Mouse (Mus musculus): ENCODE measurements at regions not wholly inside any gene's neighbourhood (a gene's known extent, or its start where the extent isn't known, plus 50 kb on each side); places are given as distances from the start of the nearest gene placed in this dataset.
A peak's percentile ranks its signal among the peaks of the same experiment; 100 is the strongest.
"Not testable (repeated sequence)": the region's sequence is repeated elsewhere in the genome, so short reads cannot be mapped to it uniquely, and the experiment has no call there.

- DNase-seq (ENCODE audit: low read depth, low spot score): no peak
Measured at GRCm38 (mm10) chrX:94785983-94786382, 61.6 kb downstream of the Zxdb start.

- DNase-seq (ENCODE audit: low read depth, low spot score): peak; percentile 3
Measured at GRCm38 (mm10) chrX:94788331-94788920, 64.1 kb downstream of the Zxdb start.

GRCm38 (mm10) chrX:94796845-94797244, 72.5 kb downstream of the Zxdb start:
- not testable (repeated sequence) for DNase-seq (ENCODE audit: low read depth, low spot score)

- DNase-seq (ENCODE audit: low read depth, low spot score): not testable (repeated sequence)
Measured at GRCm38 (mm10) chrX:94797348-94798182, 73.2 kb downstream of the Zxdb start.

- DNase-seq (ENCODE audit: low read depth, low spot score): not testable (repeated sequence)
Measured at GRCm38 (mm10) chrX:94798183-94798619, 73.8 kb downstream of the Zxdb start.

GRCm38 (mm10) chrX:94812760-94813159, 88.4 kb downstream of the Zxdb start:
- not testable (repeated sequence) for DNase-seq (ENCODE audit: low read depth, low spot score)

GRCm38 (mm10) chrX:94827524-94827923, 103.2 kb downstream of the Zxdb start:
- DNase-seq (ENCODE audit: low read depth, low spot score): not testable (repeated sequence)

- DNase-seq (ENCODE audit: low read depth, low spot score): not testable (repeated sequence)
Measured at GRCm38 (mm10) chrX:94844110-94844779, 119.9 kb downstream of the Zxdb start.

GRCm38 (mm10) chrX:94849549-94849948, 125.2 kb downstream of the Zxdb start:
- DNase-seq (ENCODE audit: low read depth, low spot score): not testable (repeated sequence)

GRCm38 (mm10) chrX:94857501-94857900, 133.1 kb downstream of the Zxdb start:
- no peak for DNase-seq (ENCODE audit: low read depth, low spot score)

GRCm38 (mm10) chrX:94857954-94858353, 133.6 kb downstream of the Zxdb start:
- no peak for DNase-seq (ENCODE audit: low read depth, low spot score)

- no peak for DNase-seq (ENCODE audit: low read depth, low spot score)
Measured at GRCm38 (mm10) chrX:94863123-94863522, 138.8 kb downstream of the Zxdb start.

GRCm38 (mm10) chrX:94865531-94866502, 141.4 kb downstream of the Zxdb start:
- peak; percentile 91 for DNase-seq (ENCODE audit: low read depth, low spot score)

- not testable (repeated sequence) for DNase-seq (ENCODE audit: low read depth, low spot score)
Measured at GRCm38 (mm10) chrX:94883547-94883946, 142.9 kb downstream of the Spin4 start.
